ENCODE assay signal across 11 mouse cellular contexts in genomic region chr5:144221305-144221704, GRCm38 (mm10). TPM values are rescaled to one million over a fixed set of nuclear protein-coding genes. Genes with fewer than 3 reads are reported as not detected.
DNase-seq lines count a peak whose midpoint lies in the region; ATAC-seq lines count a peak whose summit lies in the region.
"Had no signal": no experiment of that assay in that cellular context is flagged by ENCODE, and none has a peak within 500 bp of the region (broad histone marks: within the 10 kb centered on the region; RNA-seq: fewer than 3 reads in every experiment).

No protein-coding gene starts in this region.

- H3K27ac ChIP-seq in heart, embryonic 11.5 days (ENCODE audit: low read depth, low read length), result no peak overlapping the region
- H3K27ac ChIP-seq in heart, embryonic 13.5 days (replicated peaks), result 0 out of 2 replicates have a peak overlapping the region, but pooled peaks have one; percentile 17
- no peak overlapping the region for H3K27ac ChIP-seq in hindbrain, embryonic 13.5 days
- H3K27ac ChIP-seq: embryonic facial prominence, embryonic 13.5 days; hindbrain, embryonic 14.5 days; liver, embryonic 14.5 days had no signal

- peaks cover 5% of the 10 kb centered on the region; the same call in 1 of the 2 replicates for H3K4me1 ChIP-seq in heart, embryonic 11.5 days (ENCODE audit: control insufficient read depth, insufficient read depth, low read length)
- peaks cover 25% of the 10 kb centered on the region for H3K4me1 ChIP-seq in heart, embryonic 13.5 days
- H3K4me1 ChIP-seq in hindbrain, embryonic 13.5 days (replicated peaks), result peaks cover 39% of the 10 kb centered on the region

- H3K4me3 ChIP-seq in heart, embryonic 11.5 days (ENCODE audit: low read depth, low read length), result no peak overlapping the region
- H3K4me3 ChIP-seq in heart, embryonic 13.5 days, result no peak overlapping the region
- no peak overlapping the region for H3K4me3 ChIP-seq in hindbrain, embryonic 13.5 days
- H3K4me3 ChIP-seq: embryonic facial prominence, embryonic 13.5 days had no signal

- 0 out of 2 replicates have a peak, but pooled peaks cover 2% of the 10 kb centered on the region for H3K36me3 ChIP-seq in heart, embryonic 11.5 days (ENCODE audit: control insufficient read depth, insufficient read depth, low read length)
- H3K36me3 ChIP-seq in heart, embryonic 13.5 days, result peaks cover 10% of the 10 kb centered on the region
- H3K36me3 ChIP-seq in hindbrain, embryonic 13.5 days, result peaks cover 16% of the 10 kb centered on the region

- no peaks in the 10 kb centered on the region for H3K9me3 ChIP-seq in heart, embryonic 11.5 days (replicated peaks; ENCODE audit: control insufficient read depth, low read length)
- H3K9me3 ChIP-seq in heart, embryonic 13.5 days, result no peaks in the 10 kb centered on the region
- no peaks in the 10 kb centered on the region for H3K9me3 ChIP-seq in hindbrain, embryonic 13.5 days
- H3K9me3 ChIP-seq: embryonic facial prominence, embryonic 13.5 days had no signal

- DNase-seq in heart, postnatal 4 days, result no peak
- no peak for DNase-seq in frontal cortex, postnatal 14 days (ENCODE audit: low spot score in 2 of 2)
- no peak for DNase-seq in yolk sac, embryonic 10.5 days (ENCODE audit: low spot score)

- 74% methylated on average over 4 of the region's 4 CpGs for WGBS in heart, embryonic 11.5 days (ENCODE audit: insufficient replicate concordance)
- 57% methylated on average over 4 of the region's 4 CpGs for WGBS in heart, embryonic 13.5 days
- WGBS in hindbrain, embryonic 13.5 days, result 70% methylated on average over 4 of the region's 4 CpGs

- no peak for ATAC-seq in heart, embryonic 11.5 days (replicated peaks; ENCODE audit: insufficient number of reproducible peaks, low FRiP score, low TSS enrichment)
- peak; percentile 72 for ATAC-seq in CD4-positive, CD25-positive, alpha-beta regulatory T cell, adult 4 months
- ATAC-seq in heart, embryonic 13.5 days (ENCODE audit: extremely low read depth, insufficient number of reproducible peaks, low FRiP score, low TSS enrichment), result no peak
- peak; percentile 50 for ATAC-seq in monocyte, adult 5-6 weeks (replicated peaks; ENCODE audit: insufficient number of reproducible peaks, low FRiP score, low TSS enrichment, poor library complexity, severe bottlenecking)
- no peak for ATAC-seq in hindbrain, embryonic 13.5 days (ENCODE audit: low FRiP score)

- 0 out of 2 replicates have a peak overlapping the region, but pooled peaks have one; percentile 7 for H3K4me2 ChIP-seq in heart, embryonic 11.5 days
- H3K4me2 ChIP-seq in heart, embryonic 13.5 days, result peak overlapping the region; percentile 79
- H3K4me2 ChIP-seq in hindbrain, embryonic 13.5 days, result no peak overlapping the region

- H3K9ac ChIP-seq in heart, embryonic 11.5 days (ENCODE audit: low read depth, low read length), result no peak overlapping the region
- no peak overlapping the region for H3K9ac ChIP-seq in heart, embryonic 13.5 days
- H3K9ac ChIP-seq in hindbrain, embryonic 13.5 days, result no peak overlapping the region
- H3K9ac ChIP-seq: embryonic facial prominence, embryonic 13.5 days; hindbrain, embryonic 14.5 days; liver, embryonic 14.5 days had no signal

- H3K27me3 ChIP-seq in heart, embryonic 11.5 days (ENCODE audit: control insufficient read depth, insufficient read depth, low read length), result no peaks in the 10 kb centered on the region
- H3K27me3 ChIP-seq in heart, embryonic 13.5 days (replicated peaks), result no peaks in the 10 kb centered on the region
- no peaks in the 10 kb centered on the region for H3K27me3 ChIP-seq in hindbrain, embryonic 13.5 days
- H3K27me3 ChIP-seq: embryonic facial prominence, embryonic 13.5 days had no signal

RNA-seq across cellular contexts. Expression of gene Tecpr1, which starts 2.1 kb away (rescaled TPM):
- polyA plus RNA-seq in heart, embryonic 11.5 days (2014; fragmentation: Nextera tagmentation; extraction: Ambion mirVana), result 12.1 and 13.2 TPM in 2 replicates
- total RNA-seq in heart, postnatal 4 days (2021), result 10 to 100 TPM; 24.1 to 26.0 TPM
- 100 to 1,000 TPM in 1 of 2 experiments, 10 to 100 TPM in 1; 78.5 to 109 TPM for polyA plus RNA-seq in CD4-positive, CD25-positive, alpha-beta regulatory T cell, adult 4 months (2017; shearing (Covaris generic))
- polyA plus RNA-seq in heart, embryonic 13.5 days (2015; fragmentation: Nextera tagmentation; extraction: Ambion mirVana), result 14.7 and 15.3 TPM in 2 replicates
- total RNA-seq in monocyte, adult 5-6 weeks (2017), result 30.0 to 63.8 TPM (median 35.3 TPM) in 3 replicates
- polyA plus RNA-seq in hindbrain, embryonic 13.5 days (2015; fragmentation: Nextera tagmentation; extraction: Ambion mirVana), result 41.5 and 42.1 TPM in 2 replicates

RNA-seq across cellular contexts. Expression of gene Bri3, which starts 22.9 kb away (rescaled TPM):
- polyA plus RNA-seq in heart, embryonic 11.5 days (2014; fragmentation: Nextera tagmentation; extraction: Ambion mirVana), result 108 and 110 TPM in 2 replicates
- total RNA-seq in heart, postnatal 4 days (2021), result 100 to 1,000 TPM; 180 to 221 TPM
- polyA plus RNA-seq in CD4-positive, CD25-positive, alpha-beta regulatory T cell, adult 4 months (2017; shearing (Covaris generic)), result 1 to 10 TPM; 2.6 to 5.2 TPM
- 126 and 137 TPM in 2 replicates for polyA plus RNA-seq in heart, embryonic 13.5 days (2015; fragmentation: Nextera tagmentation; extraction: Ambion mirVana)
- total RNA-seq in monocyte, adult 5-6 weeks (2017), result 36.6 to 109 TPM (median 73.7 TPM) in 3 replicates
- 116 and 125 TPM in 2 replicates for polyA plus RNA-seq in hindbrain, embryonic 13.5 days (2015; fragmentation: Nextera tagmentation; extraction: Ambion mirVana)

RNA-seq across cellular contexts. Expression of gene Bhlha15, which starts 31.2 kb away (rescaled TPM):
- polyA plus RNA-seq in heart, embryonic 11.5 days (2014; fragmentation: Nextera tagmentation; extraction: Ambion mirVana), result 0.63 and 0.79 TPM in 2 replicates
- total RNA-seq in heart, postnatal 4 days (2021), result under 1 TPM; 0.07 TPM
- under 1 TPM in 1 of 2 experiments, not detected in 1; 0.39 TPM for polyA plus RNA-seq in CD4-positive, CD25-positive, alpha-beta regulatory T cell, adult 4 months (2017; shearing (Covaris generic))
- polyA plus RNA-seq in heart, embryonic 13.5 days (2015; fragmentation: Nextera tagmentation; extraction: Ambion mirVana), result 0.24 and 0.33 TPM in 2 replicates
- 0.32 to 0.78 TPM (median 0.38 TPM) in 3 replicates for total RNA-seq in monocyte, adult 5-6 weeks (2017)
- polyA plus RNA-seq in hindbrain, embryonic 13.5 days (2015; fragmentation: Nextera tagmentation; extraction: Ambion mirVana), result 0.14 and 0.17 TPM in 2 replicates

Comparison
In these comparisons a context has a peak if more than half of its experiments do, and no peak if none do; other contexts are left out.
1. ATAC-seq: peak in CD4-positive, CD25-positive, alpha-beta regulatory T cell, adult 4 months (single experiment) and monocyte, adult 5-6 weeks (single experiment); none in heart, embryonic 11.5 days (single experiment), heart, embryonic 13.5 days (single experiment) and hindbrain, embryonic 13.5 days (single experiment).
2. RNA of gene Bri3, which starts 22.9 kb away (polyA plus RNA-seq): 126 to 137 TPM in heart, embryonic 13.5 days, 116 to 125 TPM in hindbrain, embryonic 13.5 days and 108 to 110 TPM in heart, embryonic 11.5 days; 2.6 to 5.2 TPM in CD4-positive, CD25-positive, alpha-beta regulatory T cell, adult 4 months; every median in the first group is over 10 times any median in the second.